Mouse (Mus musculus): Measurements from ENCODE around the gene Gm4553. TPM values are rescaled to one million over a fixed set of nuclear protein-coding genes. Genes with fewer than 3 reads are reported as not detected.

The Gm4553 gene
- total RNA-seq (2023), result not detected

GRCm38 (mm10) chr7:142165639-142166038, at the start of gene Gm4553:
TSS of gene Gm4553 (minus strand) at chr7:142165739.

GRCm38 (mm10) chr7:142211559-142211958, 46.0 kb upstream of the Gm4553 start, which contains the start of gene Gm7579:
TSS of gene Gm7579 (plus strand) at chr7:142211859.

GRCm38 (mm10) chr7:142201064-142201463, 35.5 kb upstream of the Gm4553 start, which contains the start of gene Krtap5-3:
TSS of gene Krtap5-3 (plus strand) at chr7:142201364.

GRCm38 (mm10) chr7:142190289-142190688, 24.8 kb upstream of the Gm4553 start, which contains the start of gene Gm10153:
TSS of gene Gm10153 (minus strand) at chr7:142190389.

GRCm38 (mm10) chr7:142175905-142176304, 10.4 kb upstream of the Gm4553 start, which contains the start of gene Krtap5-2:
TSS of gene Krtap5-2 (minus strand) at chr7:142176005.

GRCm38 (mm10) chr7:142157013-142157412, 8.5 kb downstream of the Gm4553 start, which contains the start of gene Gm29735:
TSS of gene Gm29735 (minus strand) at chr7:142157113.

GRCm38 (mm10) chr7:142144507-142144906, 21.0 kb downstream of the Gm4553 start, which contains the start of gene Gm45337:
TSS of gene Gm45337 (minus strand) at chr7:142144607.

GRCm38 (mm10) chr7:142135934-142136333, 29.6 kb downstream of the Gm4553 start, which contains the start of gene Gm39115:
TSS of gene Gm39115 (minus strand) at chr7:142136034.

GRCm38 (mm10) chr7:142120629-142121028, 44.9 kb downstream of the Gm4553 start, which contains the start of gene Gm45618:
TSS of gene Gm45618 (minus strand) at chr7:142120729.

Other genes with a start within 250 kb of the Gm4553 start
- gene Tollip, start 247.2 kb downstream of the Gm4553 start, total RNA-seq (2023), result 73.4 TPM
- gene Brsk2, start 216.0 kb downstream of the Gm4553 start, total RNA-seq (2023), result not detected
- 82.7 TPM for gene Mob2, start 104.7 kb downstream of the Gm4553 start, total RNA-seq (2023)
- 7.7 TPM for gene Dusp8, start 69.9 kb downstream of the Gm4553 start, total RNA-seq (2023)
- gene Gm45618, start 45.0 kb downstream of the Gm4553 start, total RNA-seq (2023), result not detected
- not detected for gene Gm39115, start 29.7 kb downstream of the Gm4553 start, total RNA-seq (2023)
- not detected for gene Gm45337, start 21.1 kb downstream of the Gm4553 start, total RNA-seq (2023)
- not detected for gene Gm29735, start 8.6 kb downstream of the Gm4553 start, total RNA-seq (2023)
- not detected for gene Krtap5-2, start 10.3 kb upstream of the Gm4553 start, total RNA-seq (2023)
- gene Gm10153, start 24.6 kb upstream of the Gm4553 start, total RNA-seq (2023), result not detected
- not detected for gene Krtap5-3, start 35.6 kb upstream of the Gm4553 start, total RNA-seq (2023)
- not detected for gene Gm7579, start 46.1 kb upstream of the Gm4553 start, total RNA-seq (2023)
- gene Krtap5-5, start 64.2 kb upstream of the Gm4553 start, total RNA-seq (2023), result not detected
- not detected for gene Gm40460, start 75.3 kb upstream of the Gm4553 start, total RNA-seq (2023)
- not detected for gene Gm2431, start 92.6 kb upstream of the Gm4553 start, total RNA-seq (2023)
- gene Gm4559, start 108.6 kb upstream of the Gm4553 start, total RNA-seq (2023), result not detected
- gene Krtap5-1, start 131.4 kb upstream of the Gm4553 start, total RNA-seq (2023), result not detected
- gene Krtap5-4, start 137.8 kb upstream of the Gm4553 start, total RNA-seq (2023), result not detected
- gene Ifitm10, start 208.0 kb upstream of the Gm4553 start, total RNA-seq (2023), result 4.6 TPM
- 3.8 TPM for gene Gm49369, start 216.9 kb upstream of the Gm4553 start, total RNA-seq (2023)
- gene Ctsd, start 222.3 kb upstream of the Gm4553 start, total RNA-seq (2023), result 184 TPM